Mouse (Mus musculus): ENCODE data around the gene Cdkn1b.

- TF ChIP-seq CTCF (IDR thresholded peaks at IDR 0.05; ENCODE audit: low read depth) (no peak), EP300 (optimal IDR thresholded peaks at IDR 0.05) (no peak)
These were observed 51.9 kb downstream of the Cdkn1b start for GRCm38 (mm10) chr6:134972096-134972495.

All from stomach, postnatal 0 days (tissue).